Mouse (Mus musculus) embryonic facial prominence, embryonic 15.5 days (tissue): ENCODE data around the gene Olfr61. TPM values are rescaled to one million over a fixed set of nuclear protein-coding genes. Genes with fewer than 3 reads are reported as not detected.
"Not testable (repeated sequence)": the region's sequence is repeated elsewhere in the genome, so short reads cannot be mapped to it uniquely, and the experiment has no call there.

Experiments
- ATAC-seq: fragments of 200-750 bp; cut with Nextera tagmentation; 2 replicates; pipeline ENCODE4 v1.8.0; 2017; ENCODE audit warnings: low read depth, moderate TSS enrichment; ENCODE audit not compliant: insufficient number of reproducible peaks, low FRiP score, low TSS enrichment
- H3K27ac ChIP-seq: fragments of 300-500 bp; sonication (generic); replicated peaks from 2 replicates; pipeline ENCODE4 v1.5.1; 2015; ENCODE audit warnings: mild to moderate bottlenecking, inconsistent platforms
- H3K27me3 ChIP-seq: fragments of 300-500 bp; sonication (generic); 2 replicates; pipeline ENCODE4 v1.6.1; 2015; ENCODE audit warnings: inconsistent platforms
- H3K36me3 ChIP-seq: fragments of 300-500 bp; sonication (generic); 2 replicates; pipeline ENCODE4 v1.6.1; 2015; ENCODE audit warnings: mild to moderate bottlenecking, inconsistent platforms
- H3K4me1 ChIP-seq: fragments of 300-500 bp; sonication (generic); 2 replicates; pipeline ENCODE4 v1.6.1; 2015; ENCODE audit warnings: inconsistent platforms
- H3K4me2 ChIP-seq: fragments of 300-500 bp; sonication (generic); replicated peaks from 2 replicates; pipeline ENCODE4 v1.6.1; 2015; ENCODE audit warnings: mild to moderate bottlenecking, inconsistent platforms
- H3K4me3 ChIP-seq: fragments of 300-500 bp; sonication (generic); replicated peaks from 2 replicates; pipeline ENCODE4 v1.5.1; 2015; ENCODE audit warnings: mild to moderate bottlenecking, inconsistent platforms
- H3K9ac ChIP-seq: fragments of 300-500 bp; sonication (generic); 2 replicates; pipeline ENCODE4 v1.6.1; 2015; ENCODE audit warnings: inconsistent platforms
- H3K9me3 ChIP-seq: fragments of 300-500 bp; sonication (generic); replicated peaks from 2 replicates; pipeline ENCODE4 v1.6.1; 2016; ENCODE audit warnings: inconsistent platforms
- WGBS: fragments of 180-500 bp; shearing (Covaris S2); methylation state at CpG from one replicate; pipeline ENCODE4 v1.1.7; 2015; 5-methylcytosine and 5-hydroxymethylcytosine counted together
- polyA plus RNA-seq: library from polyadenylated mRNA; unstranded; fragments of >200 nt; fragmentation: Nextera tagmentation; extraction: Ambion mirVana; gene quantifications from 2 replicates; pipeline ENCODE4 v1.2.1, GENCODE M21; 2015

Gene Olfr61
- polyA plus RNA-seq = not detected in 2 replicates

GRCm38 (mm10) chr7:140628670-140629069 lies at the start of gene Olfr61:
Gene Olfr61, plus strand, starts transcription at chr7:140628970.
- not testable (repeated sequence) for H3K36me3 ChIP-seq, H3K4me1 ChIP-seq, ATAC-seq, H3K27me3 ChIP-seq, H3K9me3 ChIP-seq, H3K27ac ChIP-seq, H3K4me3 ChIP-seq, H3K9ac ChIP-seq, H3K4me2 ChIP-seq
- 80% methylated on average over 3 of the region's 3 CpGs for WGBS

- not testable (repeated sequence) for H3K4me2 ChIP-seq, H3K9me3 ChIP-seq, H3K36me3 ChIP-seq, H3K4me1 ChIP-seq, ATAC-seq, H3K27me3 ChIP-seq, H3K27ac ChIP-seq, H3K9ac ChIP-seq, H3K4me3 ChIP-seq
- WGBS = 67% methylated on average over 2 of the region's 2 CpGs
Measured at GRCm38 (mm10) chr7:140600969-140601368, 27.8 kb upstream of the Olfr61 start, which contains the start of gene Olfr46. Gene Olfr46, plus strand, starts transcription at chr7:140601269.

- no peak overlapping the region for H3K4me3 ChIP-seq
- no peaks in the 10 kb centered on the region for H3K27me3 ChIP-seq
- no peak overlapping the region for H3K27ac ChIP-seq
- H3K9me3 ChIP-seq = no peaks in the 10 kb centered on the region
- ATAC-seq = no peak
- no peaks in the 10 kb centered on the region for H3K4me1 ChIP-seq
- H3K9ac ChIP-seq = no peak overlapping the region
- H3K36me3 ChIP-seq = no peaks in the 10 kb centered on the region
- WGBS = 66% methylated on average over 1 of the region's 1 CpGs
- H3K4me2 ChIP-seq = no peak overlapping the region
Measured at GRCm38 (mm10) chr7:140630559-140630958, 1.8 kb downstream of the Olfr61 start.

- H3K9ac ChIP-seq = no peak within 1 kb of the TSS
- H3K36me3 ChIP-seq = no peaks in the 10 kb centered on the region
- no peak within 1 kb of the TSS for H3K27ac ChIP-seq
- 76% methylated on average over 1 of the region's 1 CpGs for WGBS
- no peak within 1 kb of the TSS for H3K4me2 ChIP-seq
- no peaks in the 10 kb centered on the region for H3K4me1 ChIP-seq
- H3K4me3 ChIP-seq = no peak within 1 kb of the TSS
- no peaks in the 10 kb centered on the region for H3K9me3 ChIP-seq
- no peak for ATAC-seq
- no peaks in the 10 kb centered on the region for H3K27me3 ChIP-seq
Measured at GRCm38 (mm10) chr7:140646152-140646551, 17.4 kb downstream of the Olfr61 start, which contains the start of gene Olfr53. Gene Olfr53, plus strand, starts transcription at chr7:140646452.

GRCm38 (mm10) chr7:140659630-140660029 lies 30.9 kb downstream of the Olfr61 start, which contains the start of gene Olfr539:
Gene Olfr539, plus strand, starts transcription at chr7:140659930.
- ATAC-seq = no peak
- 65% methylated on average over 4 of the region's 4 CpGs for WGBS
- H3K4me1 ChIP-seq = no peaks in the 10 kb centered on the region
- H3K4me3 ChIP-seq = no peak within 1 kb of the TSS
- no peak within 1 kb of the TSS for H3K4me2 ChIP-seq
- no peak within 1 kb of the TSS for H3K9ac ChIP-seq
- H3K27me3 ChIP-seq = no peaks in the 10 kb centered on the region
- H3K9me3 ChIP-seq = no peaks in the 10 kb centered on the region
- H3K36me3 ChIP-seq = no peaks in the 10 kb centered on the region
- no peak within 1 kb of the TSS for H3K27ac ChIP-seq

- H3K4me1 ChIP-seq, H3K4me3 ChIP-seq, ATAC-seq, H3K4me2 ChIP-seq, H3K36me3 ChIP-seq, H3K27me3 ChIP-seq, H3K9ac ChIP-seq, H3K27ac ChIP-seq, H3K9me3 ChIP-seq: not testable (repeated sequence)
- 83% methylated on average over 3 of the region's 3 CpGs for WGBS
Measured at GRCm38 (mm10) chr7:140670693-140671092, 41.9 kb downstream of the Olfr61 start.

- WGBS = 6% methylated on average over 5 of the region's 6 CpGs
- no peak for ATAC-seq
- no peaks in the 10 kb centered on the region for H3K4me1 ChIP-seq
- H3K27me3 ChIP-seq = no peaks in the 10 kb centered on the region
- H3K9ac ChIP-seq = no peak overlapping the region
- H3K9me3 ChIP-seq = no peaks in the 10 kb centered on the region; the same call in 1 of the 2 replicates
- H3K36me3 ChIP-seq = no peaks in the 10 kb centered on the region
- H3K4me2 ChIP-seq = no peak overlapping the region
- no peak overlapping the region for H3K4me3 ChIP-seq
- H3K27ac ChIP-seq = no peak overlapping the region
Measured at GRCm38 (mm10) chr7:140675863-140676262, 47.1 kb downstream of the Olfr61 start.

GRCm38 (mm10) chr7:140679591-140679990 lies 50.8 kb downstream of the Olfr61 start:
- not testable (repeated sequence) for H3K27ac ChIP-seq, H3K9me3 ChIP-seq, H3K4me1 ChIP-seq, H3K4me3 ChIP-seq, H3K27me3 ChIP-seq, H3K4me2 ChIP-seq, ATAC-seq, H3K9ac ChIP-seq, H3K36me3 ChIP-seq
- WGBS = 64% methylated on average over 4 of the region's 4 CpGs

GRCm38 (mm10) chr7:140681651-140682050 lies 52.9 kb downstream of the Olfr61 start, which contains the start of gene Olfr45:
Gene Olfr45, plus strand, starts transcription at chr7:140681951.
- Histone ChIP-seq H3K27me3 (no peaks in the 10 kb centered on the region), H3K27ac (no peak within 1 kb of the TSS), H3K4me3 (no peak within 1 kb of the TSS), H3K4me2 (no peak within 1 kb of the TSS), H3K9ac (no peak within 1 kb of the TSS), H3K36me3 (no peaks in the 10 kb centered on the region), H3K9me3 (no peaks in the 10 kb centered on the region), H3K4me1 (no peaks in the 10 kb centered on the region)
- no peak for ATAC-seq
- WGBS = 84% methylated on average over 1 of the region's 1 CpGs

Other genes with a start within 250 kb of the Olfr61 start
- not detected in 2 replicates for gene Olfr531, start 226.1 kb upstream of the Olfr61 start, polyA plus RNA-seq
- gene Olfr532, start 207.3 kb upstream of the Olfr61 start, polyA plus RNA-seq = not detected in 2 replicates
- gene Olfr533, start 165.6 kb upstream of the Olfr61 start, polyA plus RNA-seq = 0.09 and 0.19 TPM in 2 replicates
- not detected in 2 replicates for gene Olfr535, start 144.8 kb upstream of the Olfr61 start, polyA plus RNA-seq
- gene Olfr536, start 121.6 kb upstream of the Olfr61 start, polyA plus RNA-seq = 0.76 TPM in 1 of 2 replicates, not detected in the other
- not detected in 2 replicates for gene Olfr538, start 61.1 kb upstream of the Olfr61 start, polyA plus RNA-seq
- gene Olfr46, start 27.7 kb upstream of the Olfr61 start, polyA plus RNA-seq = not detected in 2 replicates
- gene Olfr53, start 17.5 kb downstream of the Olfr61 start, polyA plus RNA-seq = not detected in 2 replicates
- not detected in 2 replicates for gene Olfr539, start 31.0 kb downstream of the Olfr61 start, polyA plus RNA-seq
- gene Olfr45, start 53.0 kb downstream of the Olfr61 start, polyA plus RNA-seq = not detected in 2 replicates
- not detected in 2 replicates for gene Olfr541, start 68.3 kb downstream of the Olfr61 start, polyA plus RNA-seq
- gene Cyp2e1, start 134.8 kb downstream of the Olfr61 start, polyA plus RNA-seq = not detected in 2 replicates
- gene Syce1, start 158.9 kb downstream of the Olfr61 start, polyA plus RNA-seq = 0.19 TPM in 1 of 2 replicates, not detected in the other
- gene Zfp941, start 193.2 kb downstream of the Olfr61 start, polyA plus RNA-seq = 0.56 and 0.87 TPM in 2 replicates
- gene Urah, start 206.0 kb downstream of the Olfr61 start, polyA plus RNA-seq = 38.8 and 42.6 TPM in 2 replicates
- 2.3 and 8.5 TPM in 2 replicates for gene Scgb1c1, start 216.6 kb downstream of the Olfr61 start, polyA plus RNA-seq
- 0.20 and 0.48 TPM in 2 replicates for gene Odf3, start 218.8 kb downstream of the Olfr61 start, polyA plus RNA-seq
- not detected in 2 replicates for gene Gm45785, start 227.4 kb downstream of the Olfr61 start, polyA plus RNA-seq
- 78.8 and 86.1 TPM in 2 replicates for gene Ric8a, start 228.0 kb downstream of the Olfr61 start, polyA plus RNA-seq
- gene Bet1l, start 228.6 kb downstream of the Olfr61 start, polyA plus RNA-seq = 64.2 and 67.5 TPM in 2 replicates